Mouse (Mus musculus) embryonic facial prominence, embryonic 15.5 days (tissue): ENCODE results near the gene Atg10. TPM values are rescaled to one million over a fixed set of nuclear protein-coding genes. Genes with fewer than 3 reads are reported as not detected.

Source experiments
- ATAC-seq: fragments of 200-750 bp; cut with Nextera tagmentation; 2 replicates; pipeline ENCODE4 v1.8.0; 2017; ENCODE audit warnings: low read depth, moderate TSS enrichment; ENCODE audit not compliant: insufficient number of reproducible peaks, low FRiP score, low TSS enrichment
- H3K27ac ChIP-seq: fragments of 300-500 bp; sonication (generic); replicated peaks from 2 replicates; pipeline ENCODE4 v1.5.1; 2015; ENCODE audit warnings: mild to moderate bottlenecking, inconsistent platforms
- H3K27me3 ChIP-seq: fragments of 300-500 bp; sonication (generic); 2 replicates; pipeline ENCODE4 v1.6.1; 2015; ENCODE audit warnings: inconsistent platforms
- H3K36me3 ChIP-seq: fragments of 300-500 bp; sonication (generic); 2 replicates; pipeline ENCODE4 v1.6.1; 2015; ENCODE audit warnings: mild to moderate bottlenecking, inconsistent platforms
- H3K4me1 ChIP-seq: fragments of 300-500 bp; sonication (generic); 2 replicates; pipeline ENCODE4 v1.6.1; 2015; ENCODE audit warnings: inconsistent platforms
- H3K4me2 ChIP-seq: fragments of 300-500 bp; sonication (generic); replicated peaks from 2 replicates; pipeline ENCODE4 v1.6.1; 2015; ENCODE audit warnings: mild to moderate bottlenecking, inconsistent platforms
- H3K4me3 ChIP-seq: fragments of 300-500 bp; sonication (generic); replicated peaks from 2 replicates; pipeline ENCODE4 v1.5.1; 2015; ENCODE audit warnings: mild to moderate bottlenecking, inconsistent platforms
- H3K9ac ChIP-seq: fragments of 300-500 bp; sonication (generic); 2 replicates; pipeline ENCODE4 v1.6.1; 2015; ENCODE audit warnings: inconsistent platforms
- H3K9me3 ChIP-seq: fragments of 300-500 bp; sonication (generic); replicated peaks from 2 replicates; pipeline ENCODE4 v1.6.1; 2016; ENCODE audit warnings: inconsistent platforms
- WGBS: fragments of 180-500 bp; shearing (Covaris S2); methylation state at CpG from one replicate; pipeline ENCODE4 v1.1.7; 2015; 5-methylcytosine and 5-hydroxymethylcytosine counted together
- polyA plus RNA-seq: library from polyadenylated mRNA; unstranded; fragments of >200 nt; fragmentation: Nextera tagmentation; extraction: Ambion mirVana; gene quantifications from 2 replicates; pipeline ENCODE4 v1.2.1, GENCODE M21; 2015

Atg10 gene
- polyA plus RNA-seq, 1 experiment from 2014 or later, result 19.6 TPM

DNA sequence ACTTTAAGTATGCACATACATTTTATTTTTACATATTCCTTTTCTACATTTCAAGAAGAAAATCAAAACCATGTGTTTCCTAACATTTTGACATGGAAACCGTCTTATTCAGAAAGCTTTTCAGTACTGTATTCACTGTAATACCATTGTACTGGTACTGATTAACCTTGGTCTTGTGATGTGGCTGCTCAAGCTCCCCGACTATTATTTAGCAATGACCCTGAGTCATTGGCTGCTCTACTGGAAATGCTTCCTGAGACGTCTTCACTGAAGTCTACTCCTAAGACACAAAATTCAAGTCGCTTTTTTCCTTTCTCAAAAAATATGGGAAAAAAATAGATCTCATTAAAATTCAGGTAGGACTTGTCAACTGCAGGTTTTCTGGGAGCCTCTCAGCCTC, 105.6 kb downstream of the Atg10 start:
- Histone ChIP-seq H3K36me3 (no peaks in the 10 kb centered on the region), H3K4me2 (no peak overlapping the region), H3K4me1 (no peaks in the 10 kb centered on the region), H3K9ac (no peak overlapping the region), H3K27ac (no peak overlapping the region), H3K9me3 (no peaks in the 10 kb centered on the region), H3K27me3 (no peaks in the 10 kb centered on the region), H3K4me3 (no peak overlapping the region)
- ATAC-seq, result no peak
- WGBS, result 47% methylated on average over 4 of the region's 4 CpGs

DNA sequence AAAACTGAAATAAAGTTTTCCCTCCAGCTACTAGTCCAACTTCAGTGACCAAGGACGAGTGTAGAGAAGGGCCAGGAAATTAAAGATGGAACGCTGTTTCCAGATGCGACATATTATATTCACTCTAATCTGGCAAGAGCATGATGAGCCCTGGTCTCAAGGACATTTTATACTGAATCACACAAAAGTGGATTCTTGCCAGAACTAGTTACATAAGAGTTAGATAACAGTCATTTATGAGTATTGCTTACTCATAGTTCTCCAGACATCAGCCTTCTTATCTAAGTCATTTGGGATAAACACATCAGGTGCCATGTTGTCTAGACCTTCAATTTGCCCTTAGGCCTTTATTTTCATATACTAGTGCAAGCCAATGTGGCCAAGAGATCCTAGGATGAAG, 108.9 kb downstream of the Atg10 start:
- H3K4me1 ChIP-seq, result no peaks in the 10 kb centered on the region
- H3K9me3 ChIP-seq, result no peaks in the 10 kb centered on the region
- ATAC-seq, result no peak
- no peak overlapping the region for H3K9ac ChIP-seq
- H3K27ac ChIP-seq, result no peak overlapping the region
- H3K4me3 ChIP-seq, result no peak overlapping the region
- H3K4me2 ChIP-seq, result no peak overlapping the region
- H3K27me3 ChIP-seq, result no peaks in the 10 kb centered on the region
- no peaks in the 10 kb centered on the region for H3K36me3 ChIP-seq
- 80% methylated on average over 3 of the region's 3 CpGs for WGBS

DNA sequence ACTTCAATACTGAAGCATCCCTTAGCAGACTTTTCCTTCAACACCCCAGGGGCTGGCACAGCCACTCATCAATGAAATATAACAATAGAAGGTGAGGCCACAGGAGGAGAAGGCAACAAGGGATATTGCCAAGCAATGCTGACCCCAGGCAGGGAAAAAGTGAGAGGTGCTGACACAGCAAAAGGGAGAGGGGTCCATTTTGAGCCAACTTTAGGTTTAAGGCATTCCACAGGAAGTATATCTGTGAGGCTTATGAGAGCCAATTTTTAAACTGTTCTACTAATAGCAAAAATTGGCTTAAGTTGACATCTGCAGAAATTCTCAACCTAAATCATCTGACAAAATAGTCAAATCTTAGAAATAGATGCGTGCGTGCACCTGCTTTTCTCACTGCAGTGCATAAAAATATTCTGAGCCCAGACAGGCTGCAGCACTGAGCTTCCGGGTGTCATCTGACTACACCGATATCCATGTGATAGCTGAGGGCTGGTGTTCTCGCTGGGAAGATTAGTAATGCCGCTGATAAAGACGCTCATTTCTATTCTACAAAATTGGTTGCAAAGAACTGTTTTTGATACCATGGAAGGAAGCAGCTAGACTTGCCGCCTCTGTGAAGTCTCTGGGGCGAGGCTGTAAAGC, 116.3 kb downstream of the Atg10 start:
- Histone ChIP-seq H3K36me3 (no peaks in the 10 kb centered on the region), H3K9ac (no peak overlapping the region), H3K4me2 (no peak overlapping the region), H3K9me3 (no peaks in the 10 kb centered on the region), H3K4me1 (no peaks in the 10 kb centered on the region), H3K27me3 (no peaks in the 10 kb centered on the region), H3K27ac (no peak overlapping the region), H3K4me3 (no peak overlapping the region)
- ATAC-seq, result no peak
- WGBS, result 88% methylated on average over 9 of the region's 9 CpGs

DNA sequence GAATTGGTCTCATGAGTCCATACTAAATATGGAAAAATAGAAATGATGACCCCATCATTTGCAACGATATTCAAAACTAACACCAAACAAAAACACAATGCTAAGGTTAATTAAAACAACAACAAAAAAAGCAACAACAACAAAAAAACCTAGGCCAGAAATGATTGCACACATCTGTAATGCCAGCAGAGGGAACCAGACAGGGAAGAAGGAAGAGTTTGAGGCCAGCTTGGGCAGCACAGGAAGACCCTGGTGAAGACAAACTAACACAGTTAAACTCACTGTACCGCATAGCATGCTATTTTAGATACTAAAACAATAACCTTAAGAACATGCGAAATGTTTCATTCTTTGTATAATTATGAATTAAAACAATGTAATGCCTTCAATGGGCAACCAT, 121.5 kb downstream of the Atg10 start:
- ATAC-seq, result no peak
- H3K36me3 ChIP-seq, result no peaks in the 10 kb centered on the region
- 76% methylated on average over 3 of the region's 3 CpGs for WGBS
- H3K4me1 ChIP-seq, result no peaks in the 10 kb centered on the region
- H3K4me2 ChIP-seq, result no peak overlapping the region
- H3K4me3 ChIP-seq, result no peak overlapping the region
- no peaks in the 10 kb centered on the region for H3K27me3 ChIP-seq
- no peaks in the 10 kb centered on the region for H3K9me3 ChIP-seq
- no peak overlapping the region for H3K27ac ChIP-seq
- H3K9ac ChIP-seq, result no peak overlapping the region

DNA sequence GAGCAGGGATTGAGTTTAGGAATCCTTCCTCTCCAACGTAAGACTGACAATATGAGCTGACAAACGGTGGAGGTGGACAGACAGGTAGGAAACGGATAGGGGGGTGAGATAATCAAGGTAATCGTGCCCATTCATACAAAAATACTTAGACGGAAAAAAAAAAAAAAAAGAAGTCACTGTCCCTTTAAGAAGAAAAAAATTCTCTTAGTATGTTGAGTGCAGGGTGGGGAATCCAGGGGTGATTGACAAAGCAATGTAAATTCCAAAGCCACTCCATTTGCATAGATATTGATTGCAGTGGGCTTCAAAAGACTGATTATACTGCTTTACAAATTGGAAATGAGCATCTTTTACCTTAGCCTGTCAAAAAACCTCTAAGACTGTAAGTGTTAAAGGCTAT, 123.4 kb downstream of the Atg10 start:
- Histone ChIP-seq H3K9ac (no peak overlapping the region), H3K4me2 (no peak overlapping the region), H3K27me3 (no peaks in the 10 kb centered on the region), H3K4me3 (no peak overlapping the region), H3K4me1 (no peaks in the 10 kb centered on the region), H3K9me3 (no peaks in the 10 kb centered on the region), H3K36me3 (no peaks in the 10 kb centered on the region), H3K27ac (no peak overlapping the region)
- ATAC-seq, result no peak
- WGBS, result 63% methylated on average over 5 of the region's 5 CpGs

DNA sequence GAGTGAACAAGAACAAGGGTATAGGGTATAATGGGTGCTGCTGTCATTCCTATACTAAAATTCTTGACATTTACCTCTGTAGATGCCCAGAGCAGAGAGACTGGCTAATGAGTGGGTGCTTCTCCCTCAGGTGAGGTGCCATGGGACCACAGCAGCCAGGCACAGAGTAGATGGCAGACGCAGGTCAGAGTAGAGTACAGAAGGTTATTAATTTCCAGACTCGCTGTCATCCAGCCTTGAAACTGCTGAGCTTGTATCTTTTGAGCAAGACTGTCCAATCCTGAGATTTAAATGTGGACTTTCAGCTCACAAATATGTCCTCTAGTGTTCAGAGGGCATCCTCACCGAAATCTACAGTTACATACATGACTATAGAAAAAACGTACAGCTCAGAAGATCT, 128.9 kb downstream of the Atg10 start:
- WGBS, result 81% methylated on average over 4 of the region's 4 CpGs
- Histone ChIP-seq H3K4me2 (no peak overlapping the region), H3K4me3 (no peak overlapping the region), H3K9ac (no peak overlapping the region), H3K27me3 (no peaks in the 10 kb centered on the region), H3K9me3 (no peaks in the 10 kb centered on the region), H3K4me1 (peaks cover 15% of the 10 kb centered on the region), H3K27ac (peak overlapping the region; percentile 87), H3K36me3 (no peaks in the 10 kb centered on the region)
- ATAC-seq, result no peak

DNA sequence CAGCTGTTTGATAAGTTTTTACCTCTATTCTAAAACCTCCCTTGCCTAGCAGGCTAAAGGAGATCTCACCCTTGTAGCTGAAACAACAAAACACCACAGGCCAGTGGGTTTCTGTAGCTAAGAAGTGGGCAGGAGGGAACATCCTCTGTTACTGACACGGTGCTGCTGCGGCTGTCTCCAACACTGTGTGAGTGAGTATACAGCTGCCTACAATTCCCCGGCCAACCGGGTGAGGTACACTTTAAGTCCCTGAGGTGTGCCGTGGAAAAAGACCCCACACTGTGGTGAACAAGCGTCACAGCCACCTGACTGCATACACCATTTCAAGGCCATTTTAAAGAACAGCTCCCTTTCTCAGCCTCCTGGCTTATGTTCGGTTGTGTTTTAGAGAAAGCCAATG, 129.6 kb downstream of the Atg10 start:
- Histone ChIP-seq H3K4me1 (peaks cover 15% of the 10 kb centered on the region), H3K4me2 (peak overlapping the region; percentile 15; the same call in 1 of the 2 replicates), H3K4me3 (no peak overlapping the region), H3K9ac (no peak overlapping the region), H3K36me3 (no peaks in the 10 kb centered on the region), H3K9me3 (no peaks in the 10 kb centered on the region), H3K27ac (peak overlapping the region; percentile 87), H3K27me3 (no peaks in the 10 kb centered on the region)
- peak; percentile 62; the same call in 1 of the 2 replicates for ATAC-seq
- 13% methylated on average over 7 of the region's 7 CpGs for WGBS

DNA sequence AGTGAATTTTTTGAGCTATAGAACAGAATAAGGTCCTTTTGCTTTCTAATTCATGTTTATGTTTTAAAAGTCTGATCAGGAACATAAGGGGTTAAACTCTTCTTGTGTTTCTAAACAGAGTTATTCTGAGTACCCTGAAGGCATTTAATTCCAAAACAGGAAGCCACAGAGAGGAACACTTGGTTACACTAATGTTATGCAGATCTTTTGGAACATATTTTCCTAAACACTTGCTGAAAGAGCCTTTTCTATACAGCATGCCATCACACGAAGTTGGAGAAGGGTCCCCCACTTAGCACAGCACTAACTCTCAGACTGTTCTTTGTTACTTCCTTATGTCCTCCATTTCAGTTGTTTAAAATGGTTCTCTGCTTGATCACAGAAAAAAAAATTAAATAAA, 130.2 kb downstream of the Atg10 start:
- Histone ChIP-seq H3K27ac (peak overlapping the region; percentile 87), H3K4me2 (no peak overlapping the region), H3K27me3 (no peaks in the 10 kb centered on the region), H3K36me3 (no peaks in the 10 kb centered on the region), H3K9ac (no peak overlapping the region), H3K4me1 (peaks cover 15% of the 10 kb centered on the region), H3K4me3 (no peak overlapping the region), H3K9me3 (no peaks in the 10 kb centered on the region)
- ATAC-seq, result peak; percentile 90
- WGBS, result 7% methylated on average over 1 of the region's 1 CpGs

DNA sequence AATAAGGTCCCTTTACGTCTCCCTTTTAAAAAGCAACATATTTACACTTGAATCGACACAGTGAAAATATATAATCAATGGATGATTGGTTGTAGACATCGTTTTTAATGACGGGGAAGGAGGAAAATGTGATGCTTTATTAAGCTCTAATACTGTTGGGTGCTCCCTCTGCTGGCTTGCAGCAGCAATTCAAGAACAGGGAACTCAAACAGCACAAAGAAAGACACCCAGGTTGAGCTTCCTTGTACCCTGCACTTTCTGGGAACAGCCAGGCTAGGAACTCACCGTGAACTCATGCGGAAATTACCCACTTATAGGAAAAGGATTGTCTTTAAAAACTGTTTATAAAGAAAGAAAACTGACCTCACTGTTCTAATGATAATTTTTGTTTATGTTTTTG, 130.6 kb downstream of the Atg10 start:
- H3K27ac ChIP-seq, result peak overlapping the region; percentile 91
- H3K36me3 ChIP-seq, result no peaks in the 10 kb centered on the region
- WGBS, result 13% methylated on average over 6 of the region's 6 CpGs
- H3K27me3 ChIP-seq, result no peaks in the 10 kb centered on the region
- H3K4me1 ChIP-seq, result peaks cover 15% of the 10 kb centered on the region
- H3K4me2 ChIP-seq, result no peak overlapping the region
- H3K9ac ChIP-seq, result no peak overlapping the region
- ATAC-seq, result no peak
- H3K4me3 ChIP-seq, result no peak overlapping the region
- no peaks in the 10 kb centered on the region for H3K9me3 ChIP-seq

DNA sequence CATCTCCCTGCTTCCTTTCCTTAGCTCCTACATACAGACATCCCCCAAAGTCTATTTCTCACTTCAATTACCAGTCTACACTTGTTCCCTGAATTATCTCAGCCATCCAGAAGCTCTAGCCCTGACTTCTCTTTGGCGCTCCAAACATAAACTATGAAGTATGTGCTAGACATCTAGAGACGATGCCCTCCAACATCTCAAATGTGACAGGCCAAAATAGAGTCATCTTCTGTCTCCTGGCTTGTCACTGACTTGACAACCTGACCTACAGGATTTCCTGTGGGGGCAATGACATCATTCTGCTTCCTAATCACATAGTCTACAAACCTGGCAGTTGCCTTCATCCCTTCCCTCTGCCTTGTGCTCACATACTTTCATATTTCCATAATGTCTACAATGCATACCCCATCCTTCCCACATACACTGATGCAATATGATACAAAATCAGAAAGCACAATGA, 132.0 kb downstream of the Atg10 start:
- ATAC-seq, result no peak
- Histone ChIP-seq H3K9me3 (no peaks in the 10 kb centered on the region), H3K9ac (no peak overlapping the region), H3K36me3 (no peaks in the 10 kb centered on the region), H3K4me1 (peaks cover 15% of the 10 kb centered on the region), H3K27ac (no peak overlapping the region), H3K4me3 (no peak overlapping the region), H3K27me3 (no peaks in the 10 kb centered on the region), H3K4me2 (no peak overlapping the region)
- WGBS, result 77% methylated on average over 2 of the region's 2 CpGs

DNA sequence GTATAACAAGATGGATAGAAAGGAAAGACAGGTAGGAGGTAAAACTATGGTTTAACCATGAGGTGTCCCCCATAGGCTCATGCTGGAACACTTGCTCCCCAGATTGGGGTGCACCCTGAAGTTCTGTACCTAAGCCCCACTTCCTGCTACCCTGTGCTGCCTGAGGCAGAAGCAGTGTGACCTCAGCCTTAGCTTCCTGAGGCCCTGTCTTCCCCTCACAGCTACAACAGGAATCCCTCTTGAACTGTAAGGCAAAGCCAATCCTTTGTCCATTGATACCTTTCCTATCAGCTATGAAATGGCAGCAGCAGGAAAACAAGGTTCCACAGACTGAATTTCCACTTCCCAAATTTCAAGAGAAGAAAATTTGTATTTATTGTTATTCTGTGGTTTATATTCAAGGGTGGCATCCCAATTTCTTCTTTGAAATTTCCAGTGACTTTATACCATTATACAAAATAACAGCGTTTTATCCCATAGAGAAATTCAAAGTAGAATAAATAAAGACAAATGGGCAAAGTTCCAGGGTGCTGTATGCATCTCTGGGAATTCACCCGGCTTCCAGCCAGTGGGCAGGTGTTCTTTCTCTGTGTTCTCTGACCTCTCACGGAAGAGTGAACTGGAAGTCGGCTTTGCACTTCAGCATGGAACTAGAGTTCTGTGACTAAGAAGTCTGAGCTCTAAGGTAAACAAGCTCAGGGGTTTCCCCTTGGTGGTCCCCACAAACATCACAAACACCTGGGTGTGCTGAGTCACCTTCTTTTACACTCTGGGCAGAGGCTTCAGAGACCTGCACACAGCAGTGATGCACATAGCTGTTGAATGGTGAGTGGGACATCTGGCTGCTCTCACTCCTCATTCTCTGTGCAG, 132.7 kb downstream of the Atg10 start:
- H3K4me1 ChIP-seq, result peaks cover 15% of the 10 kb centered on the region
- no peaks in the 10 kb centered on the region for H3K9me3 ChIP-seq
- no peak overlapping the region for H3K4me3 ChIP-seq
- no peaks in the 10 kb centered on the region for H3K27me3 ChIP-seq
- H3K36me3 ChIP-seq, result no peaks in the 10 kb centered on the region
- H3K27ac ChIP-seq, result no peak overlapping the region
- H3K9ac ChIP-seq, result no peak overlapping the region
- H3K4me2 ChIP-seq, result no peak overlapping the region
- 62% methylated on average over 4 of the region's 4 CpGs for WGBS
- ATAC-seq, result no peak
